26 mouse cellular contexts compared by ENCODE assay signal in genomic region chr7:116392329-116392728, GRCm38 (mm10).
"Had no signal": no experiment of that assay in that cellular context is flagged by ENCODE, and none has a peak within 500 bp of the region (broad histone marks: within the 10 kb centered on the region; RNA-seq: fewer than 3 reads in every experiment).

No protein-coding gene starts in this region.

- H3K9ac ChIP-seq: heart, embryonic 13.5 days; heart, embryonic 15.5 days; hindbrain, embryonic 13.5 days; hindbrain, embryonic 15.5 days; kidney, embryonic 15.5 days; limb, embryonic 12.5 days; liver, embryonic 13.5 days; liver, embryonic 15.5 days had no signal

- H3K9me3 ChIP-seq: heart, embryonic 13.5 days; heart, embryonic 15.5 days; hindbrain, embryonic 13.5 days; hindbrain, embryonic 15.5 days; kidney, embryonic 15.5 days; limb, embryonic 10.5 days; limb, embryonic 12.5 days; liver, embryonic 13.5 days; liver, embryonic 15.5 days had no signal

- H3K36me3 ChIP-seq: heart, embryonic 15.5 days; hindbrain, embryonic 13.5 days; hindbrain, embryonic 15.5 days; kidney, embryonic 15.5 days; liver, embryonic 13.5 days; liver, embryonic 15.5 days had no signal

- H3K4me3 ChIP-seq: gastrocnemius, adult 2 months; heart, adult 2 months; heart, embryonic 13.5 days; heart, embryonic 15.5 days; hindbrain, embryonic 13.5 days; hindbrain, embryonic 15.5 days; kidney, embryonic 15.5 days; layer of hippocampus, adult 2 months; left cerebral cortex, adult 2 months; limb, embryonic 10.5 days; limb, embryonic 12.5 days; liver, embryonic 13.5 days; liver, embryonic 15.5 days had no signal

- H3K4me2 ChIP-seq: heart, embryonic 11.5 days; heart, embryonic 13.5 days; heart, embryonic 15.5 days; hindbrain, embryonic 13.5 days; hindbrain, embryonic 15.5 days; kidney, embryonic 15.5 days; limb, embryonic 12.5 days; liver, embryonic 11.5 days; liver, embryonic 13.5 days; liver, embryonic 15.5 days had no signal

- H3K27me3 ChIP-seq: heart, embryonic 13.5 days; heart, embryonic 15.5 days; hindbrain, embryonic 13.5 days; hindbrain, embryonic 15.5 days; kidney, embryonic 15.5 days; limb, embryonic 12.5 days; liver, embryonic 13.5 days; liver, embryonic 15.5 days had no signal

- H3K27ac ChIP-seq: gastrocnemius, adult 2 months; heart, adult 2 months; heart, embryonic 13.5 days; heart, embryonic 15.5 days; hindbrain, embryonic 13.5 days; hindbrain, embryonic 15.5 days; hindbrain, postnatal 0 days; kidney, embryonic 15.5 days; kidney, postnatal 0 days; layer of hippocampus, adult 2 months; left cerebral cortex, adult 2 months; limb, embryonic 10.5 days; limb, embryonic 12.5 days; liver, embryonic 13.5 days; liver, embryonic 15.5 days had no signal

- H3K4me1 ChIP-seq: heart, embryonic 13.5 days; heart, embryonic 15.5 days; hindbrain, embryonic 13.5 days; hindbrain, embryonic 15.5 days; kidney, embryonic 15.5 days; limb, embryonic 10.5 days; limb, embryonic 12.5 days; liver, embryonic 13.5 days; liver, embryonic 15.5 days had no signal

- ATAC-seq: hindbrain, postnatal 0 days had no signal

- DNase-seq: gastrocnemius, adult 2 months; gastrocnemius, postnatal 10 days; heart, adult 11 months; heart, adult 2 months; heart, postnatal 4 days; kidney, adult 11 months; kidney, adult 2 months; kidney, adult 9 months; kidney, postnatal 25 days; kidney, postnatal 4 days; liver; liver, embryonic 13.5 days had no signal
